Mouse (Mus musculus) heart, postnatal 0 days (tissue): ENCODE results near the gene Esp4.

Experiments
- CTCF ChIP-seq: IDR thresholded peaks from 2 replicates; pipeline ENCODE4 v1.5.1; 2016; ENCODE audit warnings: antibody characterized with exemption, control low read depth, low read depth
- EP300 ChIP-seq: IDR thresholded peaks from 2 replicates; pipeline ENCODE4 v1.6.1; 2016; ENCODE audit warnings: antibody characterized with exemption, low read depth

GRCm38 (mm10) chr17:40553470-40553869 lies 44.9 kb upstream of the Esp4 start:
- TF ChIP-seq CTCF (no peak), EP300 (no peak)
